Mouse (Mus musculus): ENCODE measurements around the gene Cacna2d2. TPM values are rescaled to one million over a fixed set of nuclear protein-coding genes. Genes with fewer than 3 reads are reported as not detected.

The Cacna2d2 gene
- polyA plus RNA-seq, 1 experiment from 2014 or later, result 1.8 TPM

DNA sequence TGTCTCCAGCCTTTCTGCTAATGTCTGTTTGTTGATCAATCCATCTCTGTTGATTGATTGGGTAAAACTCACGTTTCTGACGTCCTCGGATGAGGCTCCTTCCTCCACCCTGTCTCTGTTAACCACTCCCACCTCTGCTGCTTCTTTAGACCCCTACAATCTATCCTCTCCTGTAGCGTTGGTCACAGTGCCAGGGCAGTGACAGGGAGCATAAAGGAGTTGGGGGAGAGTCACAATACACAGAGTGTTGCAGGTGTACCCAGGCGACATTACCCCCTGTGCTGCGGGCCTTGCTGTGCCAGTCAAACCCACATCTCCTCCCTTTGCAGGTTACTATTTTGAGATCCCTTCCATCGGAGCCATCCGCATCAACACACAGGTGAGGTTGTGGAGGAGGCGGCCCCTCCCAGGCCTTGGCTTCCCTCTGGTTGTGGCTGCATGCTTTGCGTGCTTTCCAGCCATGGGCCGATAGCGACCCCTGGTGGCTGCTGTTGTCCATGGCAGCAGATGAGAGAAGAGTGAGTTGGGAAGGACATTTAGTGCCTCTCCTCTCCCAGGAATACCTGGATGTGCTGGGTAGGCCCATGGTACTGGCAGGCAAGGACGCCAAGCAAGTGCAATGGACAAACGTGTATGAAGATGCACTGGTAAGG is 115.0 kb downstream of the Cacna2d2 start:
- Histone ChIP-seq H3K4me2 (ENCODE audit: low read depth, low read length, severe bottlenecking) (no peak overlapping the region), H3K9ac (ENCODE audit: low read length) (no peak overlapping the region), H3K9me3 (ENCODE audit: control insufficient read depth, low read length) (no peaks in the 10 kb centered on the region), H3K4me3 (ENCODE audit: low read depth, low read length) (no peak overlapping the region), H3K4me1 (replicated peaks; ENCODE audit: control insufficient read depth, insufficient read depth, low read length) (peaks cover 7% of the 10 kb centered on the region), H3K36me3 (ENCODE audit: control insufficient read depth, insufficient read depth, low read length) (no peaks in the 10 kb centered on the region), H3K27me3 (ENCODE audit: control insufficient read depth, insufficient read depth, low read length) (no peaks in the 10 kb centered on the region; the same call in 1 of the 2 replicates), H3K27ac (ENCODE audit: low read depth, low read length) (no peak overlapping the region)
- DNase-seq (ENCODE audit: low spot score), result peak; percentile 95
- ATAC-seq (replicated peaks; ENCODE audit: low FRiP score), result peak; percentile 35; the same call in 1 of the 2 replicates
- 26% methylated on average over 14 of the region's 14 CpGs for WGBS

DNA sequence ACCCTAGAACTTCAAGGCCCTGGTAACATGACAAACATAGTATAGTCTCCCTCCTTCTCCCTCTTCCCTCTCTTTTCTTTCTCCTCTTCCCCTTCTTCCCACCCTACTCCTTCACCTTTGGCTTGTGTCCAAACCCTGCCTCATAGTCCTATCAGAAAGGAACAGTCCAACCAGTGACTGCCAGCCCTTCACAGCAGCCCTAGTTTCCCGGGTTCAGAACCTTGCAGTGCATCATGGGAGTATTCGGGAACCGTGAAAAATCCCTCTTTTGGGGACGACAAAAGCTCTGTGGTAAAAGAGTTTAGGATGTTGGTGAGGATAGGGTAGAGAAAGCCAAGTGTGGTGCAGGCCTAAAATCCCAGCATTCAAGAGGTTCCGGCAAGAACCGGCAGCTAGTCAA is 120.9 kb downstream of the Cacna2d2 start:
- Histone ChIP-seq H3K4me1 (replicated peaks; ENCODE audit: control insufficient read depth, insufficient read depth, low read length) (peaks cover 16% of the 10 kb centered on the region), H3K27me3 (ENCODE audit: control insufficient read depth, insufficient read depth, low read length) (peaks cover 3% of the 10 kb centered on the region; the same call in 1 of the 2 replicates), H3K4me3 (ENCODE audit: low read depth, low read length) (no peak overlapping the region), H3K4me2 (ENCODE audit: low read depth, low read length, severe bottlenecking) (no peak overlapping the region), H3K9me3 (ENCODE audit: control insufficient read depth, low read length) (no peaks in the 10 kb centered on the region), H3K36me3 (ENCODE audit: control insufficient read depth, insufficient read depth, low read length) (no peaks in the 10 kb centered on the region), H3K9ac (ENCODE audit: low read length) (no peak overlapping the region), H3K27ac (ENCODE audit: low read depth, low read length) (no peak overlapping the region)
- DNase-seq (ENCODE audit: low spot score), result no peak
- 54% methylated on average over 6 of the region's 6 CpGs for whole genome bisulfite sequencing
- ATAC-seq (replicated peaks; ENCODE audit: low FRiP score), result no peak

DNA sequence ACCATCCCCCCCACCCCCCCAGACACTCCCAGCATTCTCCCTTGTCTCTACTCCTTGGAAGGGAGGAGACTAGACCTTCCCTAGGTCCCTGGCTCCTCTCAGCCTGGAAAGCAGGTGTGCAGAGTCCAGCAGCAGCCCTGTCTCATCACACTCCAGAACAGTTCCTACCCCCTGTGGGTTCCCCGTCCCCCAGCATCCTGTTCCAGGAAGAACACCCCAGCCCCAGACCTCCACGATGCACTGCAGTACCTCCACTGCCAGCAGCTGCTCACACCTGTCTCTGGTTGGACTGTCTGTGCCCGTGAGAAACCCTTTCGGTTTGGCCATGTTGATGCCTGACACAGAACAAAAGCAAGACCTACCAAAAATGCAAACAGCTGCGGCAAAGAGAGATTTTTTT is 121.8 kb downstream of the Cacna2d2 start:
- Histone ChIP-seq H3K9me3 (ENCODE audit: control insufficient read depth, low read length) (no peaks in the 10 kb centered on the region), H3K9ac (ENCODE audit: low read length) (no peak overlapping the region), H3K36me3 (ENCODE audit: control insufficient read depth, insufficient read depth, low read length) (no peaks in the 10 kb centered on the region), H3K27ac (ENCODE audit: low read depth, low read length) (no peak overlapping the region), H3K27me3 (ENCODE audit: control insufficient read depth, insufficient read depth, low read length) (peaks cover 11% of the 10 kb centered on the region; the same call in 1 of the 2 replicates), H3K4me1 (replicated peaks; ENCODE audit: control insufficient read depth, insufficient read depth, low read length) (peaks cover 18% of the 10 kb centered on the region), H3K4me3 (ENCODE audit: low read depth, low read length) (no peak overlapping the region), H3K4me2 (ENCODE audit: low read depth, low read length, severe bottlenecking) (no peak overlapping the region)
- ATAC-seq (replicated peaks; ENCODE audit: low FRiP score) (no peak), DNase-seq (ENCODE audit: low spot score) (no peak)
- WGBS, result 67% methylated on average over 5 of the region's 5 CpGs

DNA sequence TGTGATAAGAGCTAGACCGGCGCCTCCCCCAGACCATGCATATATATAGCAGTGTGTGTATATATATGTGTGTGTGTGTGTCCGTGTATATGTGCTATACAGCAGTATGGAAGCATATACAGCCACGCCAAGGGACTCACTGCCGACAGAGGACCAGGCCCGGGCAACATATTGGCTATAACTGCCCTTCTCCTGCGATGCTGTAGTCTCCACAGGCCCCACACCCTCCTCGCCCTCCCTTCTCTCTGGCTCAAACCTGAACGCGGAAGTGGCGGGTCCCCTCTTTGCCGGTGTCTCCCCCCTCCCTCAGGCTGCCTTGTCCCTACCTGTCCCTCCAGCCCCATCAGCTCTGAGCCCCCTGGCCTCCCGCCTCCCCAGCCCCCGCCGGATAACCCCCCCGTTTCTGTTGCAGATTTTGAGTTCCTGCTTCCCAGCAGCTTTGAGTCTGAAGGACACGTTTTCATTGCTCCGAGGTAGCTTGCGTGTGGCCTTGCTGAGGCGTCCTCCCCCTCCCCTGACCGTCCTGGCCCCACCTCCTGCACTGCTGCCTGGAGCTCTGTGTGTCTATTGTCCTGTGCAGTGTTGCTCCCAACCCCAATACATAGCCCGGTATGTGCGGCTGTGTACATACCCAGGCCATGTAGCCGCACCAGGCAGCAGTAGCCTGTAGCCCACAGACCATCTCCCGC is 122.4 kb downstream of the Cacna2d2 start:
- Histone ChIP-seq H3K36me3 (ENCODE audit: control insufficient read depth, insufficient read depth, low read length) (no peaks in the 10 kb centered on the region), H3K27ac (ENCODE audit: low read depth, low read length) (no peak overlapping the region), H3K4me1 (replicated peaks; ENCODE audit: control insufficient read depth, insufficient read depth, low read length) (peaks cover 19% of the 10 kb centered on the region), H3K4me3 (ENCODE audit: low read depth, low read length) (no peak overlapping the region), H3K9ac (ENCODE audit: low read length) (peak overlapping the region; percentile 21; the same call in 1 of the 2 replicates), H3K27me3 (ENCODE audit: control insufficient read depth, insufficient read depth, low read length) (peaks cover 15% of the 10 kb centered on the region; the same call in 1 of the 2 replicates), H3K9me3 (ENCODE audit: control insufficient read depth, low read length) (no peaks in the 10 kb centered on the region), H3K4me2 (ENCODE audit: low read depth, low read length, severe bottlenecking) (peak overlapping the region; percentile 19; the same call in 1 of the 2 replicates)
- ATAC-seq (replicated peaks; ENCODE audit: low FRiP score), result no peak; the same call in 1 of the 2 replicates
- 21% methylated on average over 23 of the region's 25 CpGs for WGBS
- DNase-seq (ENCODE audit: low spot score), result peak; percentile 63

DNA sequence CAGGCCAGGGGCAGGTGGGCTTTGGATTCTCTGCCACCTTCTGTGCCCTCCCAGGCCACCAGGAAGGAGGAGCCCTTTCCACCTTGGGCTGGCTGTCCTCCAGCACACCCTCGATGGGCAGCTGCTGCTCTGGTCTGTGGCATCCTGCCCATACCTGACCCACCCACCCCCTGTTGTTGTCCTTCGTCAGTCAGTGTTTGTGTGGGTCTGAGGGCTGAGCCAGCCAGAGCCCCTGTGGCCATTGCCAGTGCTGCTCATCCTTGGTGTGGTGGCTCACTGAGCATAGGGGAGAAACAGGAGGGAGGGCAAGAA is 122.9 kb downstream of the Cacna2d2 start:
- H3K9me3 ChIP-seq (ENCODE audit: control insufficient read depth, low read length), result no peaks in the 10 kb centered on the region
- H3K4me1 ChIP-seq (replicated peaks; ENCODE audit: control insufficient read depth, insufficient read depth, low read length), result peaks cover 22% of the 10 kb centered on the region
- no peak overlapping the region for H3K4me3 ChIP-seq (ENCODE audit: low read depth, low read length)
- H3K27ac ChIP-seq (ENCODE audit: low read depth, low read length), result no peak overlapping the region
- DNase-seq (ENCODE audit: low spot score) (no peak), ATAC-seq (replicated peaks; ENCODE audit: low FRiP score) (no peak; the same call in 1 of the 2 replicates)
- H3K9ac ChIP-seq (ENCODE audit: low read length), result peak overlapping the region; percentile 21
- 53% methylated on average over 2 of the region's 2 CpGs for WGBS
- H3K36me3 ChIP-seq (ENCODE audit: control insufficient read depth, insufficient read depth, low read length), result no peaks in the 10 kb centered on the region
- H3K4me2 ChIP-seq (ENCODE audit: low read depth, low read length, severe bottlenecking), result peak overlapping the region; percentile 19; the same call in 1 of the 2 replicates
- peaks cover 19% of the 10 kb centered on the region for H3K27me3 ChIP-seq (ENCODE audit: control insufficient read depth, insufficient read depth, low read length)

DNA sequence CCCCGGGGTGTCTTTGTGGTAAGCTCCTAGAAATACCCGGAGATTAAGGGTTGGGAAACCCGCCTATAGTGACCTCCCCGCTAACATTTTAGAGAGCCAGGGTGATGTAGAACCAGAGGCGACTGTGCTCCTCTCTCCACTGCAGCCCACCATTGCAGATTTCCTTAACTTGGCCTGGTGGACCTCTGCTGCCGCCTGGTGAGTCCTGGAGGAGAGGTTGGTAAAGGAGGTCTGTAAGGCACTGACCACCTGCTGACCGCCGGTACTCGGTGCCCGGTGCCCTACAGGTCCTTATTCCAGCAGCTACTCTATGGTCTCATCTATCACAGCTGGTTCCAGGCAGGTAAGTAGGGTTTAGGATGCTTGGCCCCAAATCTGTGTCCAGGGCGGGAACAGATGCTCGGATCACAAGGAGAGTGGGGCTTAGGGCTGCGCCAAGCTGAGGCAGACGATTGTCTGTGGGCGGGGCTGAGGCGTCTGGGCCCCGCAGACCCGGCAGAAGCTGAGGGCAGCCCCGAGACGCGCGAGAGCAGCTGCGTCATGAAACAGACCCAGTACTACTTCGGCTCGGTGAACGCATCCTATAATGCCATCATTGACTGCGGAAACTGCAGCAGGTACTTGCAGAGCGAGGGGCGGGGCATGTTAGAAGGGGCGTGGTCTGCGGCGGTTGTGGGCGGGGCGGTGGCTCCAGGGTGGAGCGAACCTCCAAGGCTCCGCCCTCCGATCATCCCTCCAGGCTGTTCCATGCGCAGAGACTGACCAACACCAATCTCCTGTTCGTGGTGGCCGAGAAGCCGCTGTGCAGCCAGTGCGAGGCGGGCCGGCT is 127.0 kb downstream of the Cacna2d2 start:
- Histone ChIP-seq H3K27me3 (ENCODE audit: control insufficient read depth, insufficient read depth, low read length) (peaks cover 23% of the 10 kb centered on the region), H3K4me2 (ENCODE audit: low read depth, low read length, severe bottlenecking) (peak overlapping the region; percentile 53), H3K27ac (ENCODE audit: low read depth, low read length) (no peak overlapping the region), H3K4me3 (ENCODE audit: low read depth, low read length) (peak overlapping the region; percentile 30), H3K4me1 (replicated peaks; ENCODE audit: control insufficient read depth, insufficient read depth, low read length) (peaks cover 16% of the 10 kb centered on the region), H3K9me3 (ENCODE audit: control insufficient read depth, low read length) (no peaks in the 10 kb centered on the region), H3K9ac (ENCODE audit: low read length) (no peak overlapping the region; the same call in 1 of the 2 replicates), H3K36me3 (ENCODE audit: control insufficient read depth, insufficient read depth, low read length) (no peaks in the 10 kb centered on the region)
- ATAC-seq (replicated peaks; ENCODE audit: low FRiP score), result peak; percentile 71
- WGBS, result 4% methylated on average over 44 of the region's 44 CpGs
- peak; percentile 91 for DNase-seq (ENCODE audit: low spot score)

DNA sequence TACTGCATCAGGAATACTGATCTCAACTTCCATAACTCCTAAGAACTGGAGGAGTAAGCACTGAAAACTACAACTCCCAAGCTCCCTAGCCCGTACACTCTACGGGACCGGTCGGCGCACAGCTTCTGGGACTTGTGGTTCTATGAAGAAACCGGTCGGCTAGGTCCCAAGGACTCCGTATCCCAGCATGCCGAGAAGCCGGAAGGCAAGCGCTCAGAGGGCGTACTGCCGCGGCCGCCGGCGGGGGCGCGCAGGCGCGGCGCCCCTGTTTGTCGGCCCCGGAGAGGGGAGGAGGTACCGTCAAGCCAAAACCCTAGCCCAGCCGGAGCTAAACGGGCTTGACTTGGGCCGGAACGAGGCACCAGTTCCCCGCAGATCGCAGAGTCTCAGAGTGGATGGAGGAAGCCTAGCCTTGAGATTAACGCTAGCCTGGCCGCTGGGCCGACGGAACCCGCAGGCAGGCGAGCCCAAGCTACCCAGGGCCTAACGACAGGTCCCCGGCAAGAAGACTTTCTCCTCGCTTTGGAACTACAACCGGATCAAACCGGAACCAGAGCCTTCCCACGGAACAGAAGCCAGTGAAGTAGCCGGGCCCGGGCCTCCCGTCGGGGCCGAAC is 134.5 kb downstream of the Cacna2d2 start, which contains the start of gene Tmem115:
Gene Tmem115, plus strand, starts transcription at position 155 of the 617 bp plus-strand sequence.
- WGBS, result under 1% methylated on average over 48 of the region's 48 CpGs
- peak within 1 kb of the TSS; percentile 80 for H3K9ac ChIP-seq (ENCODE audit: low read length)
- H3K36me3 ChIP-seq (ENCODE audit: control insufficient read depth, insufficient read depth, low read length), result peaks cover 7% of the 10 kb centered on the region
- DNase-seq (ENCODE audit: low spot score) (peak; percentile 94), ATAC-seq (replicated peaks; ENCODE audit: low FRiP score) (peak; percentile 98)
- no peaks in the 10 kb centered on the region for H3K9me3 ChIP-seq (ENCODE audit: control insufficient read depth, low read length)
- H3K4me1 ChIP-seq (replicated peaks; ENCODE audit: control insufficient read depth, insufficient read depth, low read length), result peaks cover 17% of the 10 kb centered on the region
- peak within 1 kb of the TSS; percentile 60 for H3K4me3 ChIP-seq (ENCODE audit: low read depth, low read length)
- H3K27me3 ChIP-seq (ENCODE audit: control insufficient read depth, insufficient read depth, low read length), result no peaks in the 10 kb centered on the region
- H3K4me2 ChIP-seq (ENCODE audit: low read depth, low read length, severe bottlenecking), result peak within 1 kb of the TSS; percentile 78
- no peak within 1 kb of the TSS for H3K27ac ChIP-seq (ENCODE audit: low read depth, low read length)
